Mouse (Mus musculus) layer of hippocampus, postnatal 14 days (tissue): Measurements from ENCODE around the gene Stk33. TPM values are rescaled to one million over a fixed set of nuclear protein-coding genes. Genes with fewer than 3 reads are reported as not detected.

Experiments used
- DNase-seq, 2 experiments: peaks; one replicate each; pipeline ENCODE4 v3.0.0; 2021 to 2022; ENCODE audit warnings: low spot score in 2 of 2, mixed read lengths in 1 of 2
- total RNA-seq, 2 experiments: library from RNA; stranded (reverse); gene quantifications; 2 replicates each; pipeline ENCODE4 v1.2.3; 2021

Stk33 gene
- total RNA-seq, 2 experiments from 2014 or later, result 0.95 to 1.9 TPM

- DNase-seq, result no peak
Observed at GRCm38 (mm10) chr7:109358435-109359187, 80.3 kb downstream of the Stk33 start.

GRCm38 (mm10) chr7:109357877-109358276 lies 81.0 kb downstream of the Stk33 start:
- no peak for DNase-seq

GRCm38 (mm10) chr7:109347241-109347640 lies 91.6 kb downstream of the Stk33 start:
- DNase-seq, result no peak

- DNase-seq, result no peak
Observed at GRCm38 (mm10) chr7:109331722-109332121, 107.2 kb downstream of the Stk33 start.

- DNase-seq, result no peak
Observed at GRCm38 (mm10) chr7:109328772-109329171, 110.1 kb downstream of the Stk33 start.

- DNase-seq, result peak; percentile 5 to 13
Observed at GRCm38 (mm10) chr7:109326813-109327212, 112.1 kb downstream of the Stk33 start.

GRCm38 (mm10) chr7:109325731-109326130 lies 113.2 kb downstream of the Stk33 start:
- no peak for DNase-seq

GRCm38 (mm10) chr7:109325169-109325568 lies 113.7 kb downstream of the Stk33 start:
- DNase-seq, result peak in 1 of 2 experiments; percentile 4

- no peak for DNase-seq
Observed at GRCm38 (mm10) chr7:109309506-109309905, 129.4 kb downstream of the Stk33 start.

- no peak for DNase-seq
Observed at GRCm38 (mm10) chr7:109295807-109296206, 143.1 kb downstream of the Stk33 start.

- no peak for DNase-seq
Observed at GRCm38 (mm10) chr7:109295351-109295750, 143.5 kb downstream of the Stk33 start.

GRCm38 (mm10) chr7:109290501-109290900 lies 148.4 kb downstream of the Stk33 start:
- no peak for DNase-seq

- DNase-seq, result no peak
Observed at GRCm38 (mm10) chr7:109289106-109289505, 149.8 kb downstream of the Stk33 start.

- DNase-seq, result no peak
Observed at GRCm38 (mm10) chr7:109282106-109282505, 156.8 kb downstream of the Stk33 start.

GRCm38 (mm10) chr7:109276622-109277021 lies 162.3 kb downstream of the Stk33 start:
- DNase-seq, result peak in 1 of 2 experiments; percentile 10

GRCm38 (mm10) chr7:109275901-109276300 lies 163.0 kb downstream of the Stk33 start:
- no peak for DNase-seq

GRCm38 (mm10) chr7:109275151-109275550 lies 163.7 kb downstream of the Stk33 start:
- DNase-seq, result no peak

- DNase-seq, result no peak
Observed at GRCm38 (mm10) chr7:109274289-109274688, 164.6 kb downstream of the Stk33 start.

GRCm38 (mm10) chr7:109269046-109269445 lies 169.8 kb downstream of the Stk33 start:
- peak in 1 of 2 experiments; percentile 49 for DNase-seq

- no peak for DNase-seq
Observed at GRCm38 (mm10) chr7:109267370-109267769, 171.5 kb downstream of the Stk33 start.

- DNase-seq, result no peak
Observed at GRCm38 (mm10) chr7:109266181-109266580, 172.7 kb downstream of the Stk33 start.

- DNase-seq, result no peak
Observed at GRCm38 (mm10) chr7:109265606-109266005, 173.3 kb downstream of the Stk33 start.
